Mouse (Mus musculus) erythroblast, adult 5-6 weeks (primary cell): ENCODE measurements around the gene Syna. TPM values are rescaled to one million over a fixed set of nuclear protein-coding genes. Genes with fewer than 3 reads are reported as not detected.
A peak's percentile ranks its signal among the peaks of the same experiment; 100 is the strongest.

Source experiments
- ATAC-seq: replicated peaks from 2 replicates; pipeline ENCODE4 v1.8.0; 2016; ENCODE audit warnings: moderate number of reproducible peaks, mild to moderate bottlenecking, moderate TSS enrichment, inconsistent platforms; ENCODE audit not compliant: poor library complexity, low FRiP score, severe bottlenecking
- total RNA-seq, 2 experiments: library from RNA; stranded (forward) in 1 of 2; stranded (reverse) in 1 of 2; fragments of 150-400 nt in 1 of 2; fragments of 200-764, 138-1000 nt in 1 of 2; gene quantifications; 2 replicates each; pipeline versions ENCODE4 v1.2.3 to v1.2.4; 2015 to 2017; ENCODE audit warnings: low replicate concordance in 2 of 2

The Syna gene
- total RNA-seq, 2 experiments from 2014 or later, result not detected

- ATAC-seq, result no peak
These were observed 9.1 kb upstream of the Syna start for GRCm38 (mm10) chr5:134568964-134569491.

DNA sequence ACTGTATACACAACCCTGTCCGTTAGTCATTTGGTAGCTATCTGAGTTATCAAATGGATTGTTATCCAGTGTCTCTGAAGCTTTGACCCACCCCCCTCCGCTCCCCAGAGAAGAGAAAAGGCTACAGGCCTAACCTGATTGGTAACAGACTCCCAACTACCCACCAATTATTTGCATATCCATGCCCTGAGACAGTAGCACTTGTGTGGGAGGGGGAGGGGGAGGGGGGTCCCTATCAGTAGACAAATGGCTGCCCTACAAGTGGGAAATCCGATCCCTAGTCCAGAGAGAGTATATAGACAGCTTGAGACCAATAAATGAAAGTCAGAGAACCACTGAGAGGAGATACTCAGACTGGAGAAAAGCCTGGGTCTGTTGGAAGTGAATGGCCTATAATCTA is 8.1 kb upstream of the Syna start:
- ATAC-seq, result no peak

- no peak for ATAC-seq
These were observed 7.5 kb upstream of the Syna start for GRCm38 (mm10) chr5:134567445-134567844.

DNA sequence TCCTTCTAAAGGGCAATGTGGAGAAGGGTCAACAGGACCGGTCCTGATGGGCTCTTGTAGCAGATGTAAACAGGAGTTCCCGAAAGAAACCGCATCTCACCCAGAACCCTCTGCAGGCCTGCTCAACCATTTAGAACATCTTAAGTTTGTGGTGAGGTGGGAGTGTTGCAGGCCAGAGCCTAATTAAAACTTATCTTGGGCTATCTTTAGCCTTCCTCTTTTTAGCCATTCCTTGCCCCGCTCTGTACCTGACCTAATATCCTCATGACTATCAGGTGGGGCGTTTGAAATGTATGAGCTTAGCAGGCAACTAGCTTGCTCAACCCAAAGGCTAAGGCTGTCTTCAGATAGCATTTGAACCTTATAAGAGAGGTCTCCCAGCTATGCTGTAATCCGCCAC is 5.7 kb upstream of the Syna start:
- no peak for ATAC-seq

DNA sequence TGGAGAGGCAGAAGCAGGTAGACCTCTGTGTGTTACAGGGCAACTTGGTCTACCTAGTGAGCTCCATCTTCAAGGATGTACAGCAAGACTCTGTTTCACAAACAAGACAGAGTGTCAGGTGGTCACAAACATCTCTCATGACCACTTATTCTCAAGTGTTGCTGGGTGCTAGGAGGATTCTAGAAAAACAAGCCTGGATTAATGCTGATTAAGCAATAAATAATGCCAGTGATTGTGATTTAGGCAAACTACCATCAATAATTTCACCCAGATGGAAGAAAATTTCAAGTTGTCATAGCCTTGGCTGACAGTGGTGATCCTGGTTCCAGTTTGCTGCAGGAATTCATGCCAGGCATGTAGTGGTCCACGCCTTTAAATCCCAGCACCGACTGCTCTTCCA is 4.3 kb upstream of the Syna start:
- no peak for ATAC-seq

GRCm38 (mm10) chr5:134560450-134561171 is 640 bp upstream of the Syna start:
- no peak for ATAC-seq

DNA sequence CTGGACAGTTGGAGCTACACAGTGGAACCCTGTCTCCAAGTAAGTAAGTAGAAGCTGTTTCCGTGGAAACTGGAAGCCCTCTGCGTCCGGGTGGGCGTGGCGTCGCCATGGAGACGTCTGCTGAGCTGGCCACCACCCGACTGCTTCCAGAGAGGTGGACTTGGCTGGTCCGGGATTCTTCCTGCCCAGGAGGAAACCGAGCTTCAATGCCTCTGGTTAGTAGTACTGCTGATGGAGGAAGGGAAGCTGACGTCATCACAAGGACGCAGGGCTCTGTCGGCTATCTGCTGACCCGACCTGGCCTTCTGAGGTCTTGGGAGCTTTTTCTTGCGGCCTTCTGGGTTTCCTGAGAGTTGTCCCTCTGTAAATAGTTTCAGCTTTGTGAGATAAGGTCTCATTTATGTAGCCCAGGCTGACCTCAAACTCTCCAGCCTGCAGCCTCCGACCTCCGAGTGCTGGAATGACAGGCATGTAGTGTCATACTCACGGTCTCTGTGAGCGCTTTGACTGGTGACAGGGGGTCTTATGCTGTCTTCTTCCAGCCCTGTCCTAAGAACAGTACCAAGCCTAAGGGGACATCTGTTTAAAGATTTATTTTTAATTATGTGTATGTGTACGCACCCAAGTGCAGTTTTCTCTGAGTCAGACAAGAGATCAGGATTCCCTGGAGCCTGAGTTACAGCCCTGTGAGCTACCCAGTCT is 4.4 kb downstream of the Syna start:
- no peak for ATAC-seq

- ATAC-seq, result no peak
These were observed 5.9 kb downstream of the Syna start for GRCm38 (mm10) chr5:134553951-134554546.

- peak; percentile 61 for ATAC-seq
These were observed 7.6 kb downstream of the Syna start, which contains the start of gene Clip2 for GRCm38 (mm10) chr5:134552110-134552972. TSS of gene Clip2 (minus strand) at chr5:134552434.

DNA sequence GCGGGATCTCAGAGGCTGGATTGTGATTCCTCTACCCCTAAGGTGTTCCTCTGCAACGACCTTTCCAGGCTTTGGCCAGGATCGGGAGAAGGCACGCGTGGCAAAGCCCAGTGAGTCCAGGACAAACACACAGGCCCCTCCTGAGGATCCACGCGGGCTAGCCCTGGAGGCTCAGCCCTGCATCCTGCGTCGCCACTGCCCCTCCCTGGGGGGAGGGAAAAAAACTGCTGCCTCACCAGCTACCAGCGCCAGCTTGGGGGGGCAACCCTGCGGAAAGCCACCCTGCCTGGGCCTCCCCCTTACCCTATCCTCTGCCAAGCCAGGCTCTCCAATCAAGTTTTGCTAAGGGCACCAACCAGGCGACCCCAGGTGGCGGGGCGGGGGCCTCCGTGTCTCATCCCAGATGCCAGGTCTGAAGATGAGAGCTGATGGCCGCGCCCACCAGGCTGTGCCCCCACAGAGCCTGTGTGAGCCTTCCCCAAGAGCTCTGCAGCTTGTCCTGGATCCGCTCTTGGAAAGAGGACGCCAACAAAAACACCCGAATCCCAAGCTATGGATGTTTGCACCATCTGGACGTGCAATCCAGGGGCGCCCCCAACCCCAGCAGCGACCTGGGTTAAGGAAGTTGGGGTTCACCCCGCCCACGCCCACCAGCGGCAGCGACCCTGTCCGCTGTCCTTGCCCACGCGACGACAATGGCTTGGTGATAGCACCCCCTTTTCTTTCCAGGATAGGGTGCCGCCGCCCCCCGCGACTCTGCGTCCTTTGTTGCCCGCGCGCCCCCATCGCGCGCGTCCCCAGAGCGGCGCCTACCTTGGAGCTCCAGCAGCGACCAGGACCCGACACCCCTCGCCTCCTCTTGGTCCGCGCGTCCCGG is 8.5 kb downstream of the Syna start:
- no peak for ATAC-seq

DNA sequence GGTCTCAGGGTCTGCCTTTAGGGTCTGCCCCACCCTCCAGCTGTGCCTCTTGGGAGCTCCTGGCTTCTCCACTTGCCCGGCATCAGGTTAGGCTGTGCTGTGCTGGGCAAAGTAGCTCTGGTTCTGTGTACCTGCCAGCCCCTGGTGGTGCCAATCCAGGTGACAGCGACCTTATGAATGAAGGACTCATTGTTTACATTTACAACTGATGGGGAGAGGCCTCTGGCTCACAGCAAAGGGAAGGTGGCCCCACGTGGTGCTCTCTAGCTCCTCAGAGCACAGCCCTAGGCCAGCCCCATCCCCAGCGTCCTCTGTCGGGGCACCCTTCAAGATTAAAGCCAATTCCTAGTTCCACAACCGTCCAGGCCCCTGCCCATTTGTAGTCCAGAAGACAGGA is 9.1 kb downstream of the Syna start:
- no peak for ATAC-seq

GRCm38 (mm10) chr5:134549640-134550168 is 10.3 kb downstream of the Syna start:
- no peak for ATAC-seq

- ATAC-seq, result no peak
These were observed 11.7 kb downstream of the Syna start for GRCm38 (mm10) chr5:134548306-134548705.

- ATAC-seq, result no peak
These were observed 13.2 kb downstream of the Syna start for GRCm38 (mm10) chr5:134546790-134547189.

DNA sequence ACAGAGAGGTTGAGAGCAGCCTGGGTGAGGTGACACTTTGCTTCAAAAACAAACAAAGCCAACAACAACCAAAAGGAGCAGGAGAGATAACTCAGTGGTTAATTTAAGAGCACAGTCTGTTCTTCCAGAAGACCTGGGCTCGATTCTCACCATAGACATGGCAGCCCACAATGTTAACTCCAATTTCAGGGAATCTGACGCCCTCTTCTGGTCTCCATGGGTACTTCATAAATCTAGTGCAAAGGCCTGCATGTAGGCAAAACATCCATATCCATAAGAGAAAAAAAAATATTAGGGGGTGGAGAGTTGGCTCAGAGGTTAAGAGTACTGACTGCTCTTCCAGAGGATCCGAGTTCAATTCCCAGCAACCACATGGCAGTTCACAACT is 14.7 kb downstream of the Syna start:
- ATAC-seq, result no peak

DNA sequence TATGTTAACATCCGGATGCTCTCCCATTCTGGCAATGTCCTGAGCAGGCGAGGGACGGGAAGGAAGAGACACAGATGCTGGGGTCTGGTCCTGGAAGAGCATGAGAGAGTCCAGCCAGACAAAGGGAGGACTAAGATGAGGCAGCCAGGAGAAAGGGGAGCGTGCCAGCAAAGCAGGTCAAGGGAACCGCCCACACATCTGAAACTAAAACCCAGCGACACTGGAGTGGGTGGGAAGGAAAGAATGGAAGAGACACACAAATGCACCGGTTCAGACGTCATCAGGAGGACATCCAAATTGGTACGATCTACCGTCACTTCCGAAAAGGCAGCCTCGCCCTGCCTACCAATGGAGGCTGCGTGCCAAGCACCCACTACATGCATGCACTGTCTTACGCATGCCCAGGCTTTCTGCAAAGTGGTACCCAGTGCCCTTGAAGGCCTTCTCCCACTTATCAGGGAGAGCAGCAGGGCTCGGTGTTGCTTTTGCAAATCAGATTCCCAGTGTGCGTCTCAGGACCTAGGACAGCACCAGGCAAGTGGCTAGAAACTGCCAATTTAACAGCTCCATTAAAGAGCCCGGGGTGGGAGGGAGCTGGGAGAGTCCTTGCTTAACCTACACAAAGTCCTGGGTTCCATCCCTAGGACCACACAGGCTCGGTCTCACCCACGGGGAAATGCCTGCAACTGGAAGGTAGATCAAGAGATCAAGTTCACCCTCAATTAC is 15.3 kb downstream of the Syna start:
- no peak for ATAC-seq

- no peak for ATAC-seq
These were observed 18.3 kb downstream of the Syna start for GRCm38 (mm10) chr5:134541640-134542039.

- no peak for ATAC-seq
These were observed 19.1 kb downstream of the Syna start for GRCm38 (mm10) chr5:134540881-134541280.
